Mouse (Mus musculus): ENCODE data around the gene Med28. TPM values are rescaled to one million over a fixed set of nuclear protein-coding genes. Genes with fewer than 3 reads are reported as not detected.

Gene Med28
- polyA plus RNA-seq, 1 experiment from 2014 or later = 220 TPM

GRCm38 (mm10) chr5:45491776-45492175, 28.3 kb upstream of the Med28 start:
- no peak overlapping the region for H3K4me3 ChIP-seq (replicated peaks)
- H3K4me1 ChIP-seq = peaks cover 6% of the 10 kb centered on the region; the same call in 1 of the 2 replicates
- no peaks in the 10 kb centered on the region for H3K36me3 ChIP-seq
- H3K27me3 ChIP-seq (replicated peaks) = no peaks in the 10 kb centered on the region
- no peaks in the 10 kb centered on the region for H3K9me3 ChIP-seq
- no peak overlapping the region for H3K4me2 ChIP-seq
- 60% methylated on average over 4 of the region's 4 CpGs for whole genome bisulfite sequencing
- H3K9ac ChIP-seq = no peak overlapping the region
- ATAC-seq (ENCODE audit: insufficient read depth, low FRiP score, low read depth) = no peak
- no peak overlapping the region for H3K27ac ChIP-seq

GRCm38 (mm10) chr5:45493191-45494092, 26.6 kb upstream of the Med28 start, which contains the start of gene Lap3:
Gene Lap3, plus strand, starts transcription at chr5:45493374.
- Histone ChIP-seq H3K27ac (peak within 1 kb of the TSS; percentile 84), H3K4me1 (peaks cover 6% of the 10 kb centered on the region; the same call in 1 of the 2 replicates), H3K9ac (peak within 1 kb of the TSS; percentile 80), H3K4me3 (replicated peaks) (peak within 1 kb of the TSS; percentile 85), H3K9me3 (no peaks in the 10 kb centered on the region), H3K4me2 (peak within 1 kb of the TSS; percentile 80), H3K27me3 (replicated peaks) (no peaks in the 10 kb centered on the region), H3K36me3 (0 out of 2 replicates have a peak, but pooled peaks cover 6% of the 10 kb centered on the region)
- ATAC-seq (ENCODE audit: insufficient read depth, low FRiP score, low read depth) = peak; percentile 93
- WGBS = under 1% methylated on average over 78 of the region's 78 CpGs

- Histone ChIP-seq H3K27me3 (replicated peaks) (no peaks in the 10 kb centered on the region), H3K9me3 (no peaks in the 10 kb centered on the region), H3K36me3 (peaks cover 12% of the 10 kb centered on the region; the same call in 1 of the 2 replicates), H3K9ac (peak overlapping the region; percentile 80), H3K4me1 (peaks cover 6% of the 10 kb centered on the region; the same call in 1 of the 2 replicates), H3K4me3 (replicated peaks) (peak overlapping the region; percentile 85), H3K27ac (peak overlapping the region; percentile 84; the same call in 1 of the 2 replicates), H3K4me2 (peak overlapping the region; percentile 80)
- WGBS = 55% methylated on average over 9 of the region's 9 CpGs
- ATAC-seq (ENCODE audit: insufficient read depth, low FRiP score, low read depth) = no peak
These were observed 25.8 kb upstream of the Med28 start for GRCm38 (mm10) chr5:45494093-45494755.

GRCm38 (mm10) chr5:45495429-45495975, 24.5 kb upstream of the Med28 start:
- H3K9me3 ChIP-seq = no peaks in the 10 kb centered on the region
- no peak for ATAC-seq (ENCODE audit: insufficient read depth, low FRiP score, low read depth)
- H3K27ac ChIP-seq = no peak overlapping the region
- H3K4me1 ChIP-seq = peaks cover 6% of the 10 kb centered on the region; the same call in 1 of the 2 replicates
- 76% methylated on average over 3 of the region's 3 CpGs for WGBS
- no peak overlapping the region for H3K4me2 ChIP-seq
- peaks cover 15% of the 10 kb centered on the region; the same call in 1 of the 2 replicates for H3K36me3 ChIP-seq
- no peak overlapping the region for H3K4me3 ChIP-seq (replicated peaks)
- H3K27me3 ChIP-seq (replicated peaks) = no peaks in the 10 kb centered on the region
- H3K9ac ChIP-seq = no peak overlapping the region

GRCm38 (mm10) chr5:45496042-45496441, 24.0 kb upstream of the Med28 start:
- peaks cover 19% of the 10 kb centered on the region; the same call in 1 of the 2 replicates for H3K36me3 ChIP-seq
- no peaks in the 10 kb centered on the region for H3K9me3 ChIP-seq
- ATAC-seq (ENCODE audit: insufficient read depth, low FRiP score, low read depth) = no peak
- H3K9ac ChIP-seq = no peak overlapping the region
- H3K27me3 ChIP-seq (replicated peaks) = no peaks in the 10 kb centered on the region
- peaks cover 6% of the 10 kb centered on the region; the same call in 1 of the 2 replicates for H3K4me1 ChIP-seq
- no peak overlapping the region for H3K4me3 ChIP-seq (replicated peaks)
- H3K27ac ChIP-seq = no peak overlapping the region
- no peak overlapping the region for H3K4me2 ChIP-seq

GRCm38 (mm10) chr5:45496479-45496878, 23.6 kb upstream of the Med28 start:
- Histone ChIP-seq H3K4me1 (peaks cover 6% of the 10 kb centered on the region; the same call in 1 of the 2 replicates), H3K9me3 (no peaks in the 10 kb centered on the region), H3K4me3 (replicated peaks) (no peak overlapping the region), H3K4me2 (no peak overlapping the region), H3K9ac (no peak overlapping the region), H3K27ac (no peak overlapping the region), H3K27me3 (replicated peaks) (no peaks in the 10 kb centered on the region), H3K36me3 (peaks cover 22% of the 10 kb centered on the region; the same call in 1 of the 2 replicates)
- ATAC-seq (ENCODE audit: insufficient read depth, low FRiP score, low read depth) = no peak
- WGBS = 85% methylated on average over 4 of the region's 4 CpGs

- H3K4me2 ChIP-seq = no peak overlapping the region
- no peak overlapping the region for H3K9ac ChIP-seq
- no peaks in the 10 kb centered on the region for H3K27me3 ChIP-seq (replicated peaks)
- no peak overlapping the region for H3K27ac ChIP-seq
- no peak overlapping the region for H3K4me3 ChIP-seq (replicated peaks)
- ATAC-seq (ENCODE audit: insufficient read depth, low FRiP score, low read depth) = no peak
- H3K36me3 ChIP-seq = peaks cover 27% of the 10 kb centered on the region; the same call in 1 of the 2 replicates
- H3K9me3 ChIP-seq = no peaks in the 10 kb centered on the region
- peaks cover 6% of the 10 kb centered on the region; the same call in 1 of the 2 replicates for H3K4me1 ChIP-seq
- 86% methylated on average over 12 of the region's 12 CpGs for WGBS
These were observed 23.0 kb upstream of the Med28 start for GRCm38 (mm10) chr5:45496930-45497550.

- Histone ChIP-seq H3K4me1 (peaks cover 6% of the 10 kb centered on the region; the same call in 1 of the 2 replicates), H3K9ac (no peak overlapping the region), H3K4me2 (no peak overlapping the region), H3K27me3 (replicated peaks) (no peaks in the 10 kb centered on the region), H3K36me3 (peaks cover 29% of the 10 kb centered on the region; the same call in 1 of the 2 replicates), H3K27ac (no peak overlapping the region), H3K4me3 (replicated peaks) (no peak overlapping the region), H3K9me3 (no peaks in the 10 kb centered on the region)
- 87% methylated on average over 5 of the region's 5 CpGs for WGBS
- ATAC-seq (ENCODE audit: insufficient read depth, low FRiP score, low read depth) = no peak
These were observed 22.5 kb upstream of the Med28 start for GRCm38 (mm10) chr5:45497564-45497963.

- no peaks in the 10 kb centered on the region for H3K9me3 ChIP-seq
- H3K27me3 ChIP-seq (replicated peaks) = no peaks in the 10 kb centered on the region
- H3K4me1 ChIP-seq = no peaks in the 10 kb centered on the region
- no peak overlapping the region for H3K4me3 ChIP-seq (replicated peaks)
- no peak overlapping the region for H3K27ac ChIP-seq
- H3K4me2 ChIP-seq = no peak overlapping the region
- H3K36me3 ChIP-seq = peaks cover 45% of the 10 kb centered on the region
- H3K9ac ChIP-seq = no peak overlapping the region
- WGBS = 85% methylated on average over 7 of the region's 7 CpGs
- no peak for ATAC-seq (ENCODE audit: insufficient read depth, low FRiP score, low read depth)
These were observed 10.0 kb upstream of the Med28 start for GRCm38 (mm10) chr5:45510071-45510470.

GRCm38 (mm10) chr5:45512908-45513307, 7.1 kb upstream of the Med28 start:
- H3K27me3 ChIP-seq (replicated peaks) = no peaks in the 10 kb centered on the region
- H3K27ac ChIP-seq = no peak overlapping the region
- WGBS = 91% methylated on average over 6 of the region's 6 CpGs
- no peak overlapping the region for H3K9ac ChIP-seq
- no peaks in the 10 kb centered on the region for H3K9me3 ChIP-seq
- ATAC-seq (ENCODE audit: insufficient read depth, low FRiP score, low read depth) = no peak
- H3K4me1 ChIP-seq = no peaks in the 10 kb centered on the region
- no peak overlapping the region for H3K4me3 ChIP-seq (replicated peaks)
- H3K4me2 ChIP-seq = no peak overlapping the region
- H3K36me3 ChIP-seq = peaks cover 31% of the 10 kb centered on the region

- Histone ChIP-seq H3K27ac (no peak overlapping the region), H3K4me1 (no peaks in the 10 kb centered on the region), H3K4me2 (no peak overlapping the region), H3K36me3 (peaks cover 31% of the 10 kb centered on the region), H3K27me3 (replicated peaks) (no peaks in the 10 kb centered on the region), H3K9ac (no peak overlapping the region), H3K4me3 (replicated peaks) (no peak overlapping the region), H3K9me3 (no peaks in the 10 kb centered on the region)
- no peak for ATAC-seq (ENCODE audit: insufficient read depth, low FRiP score, low read depth)
- 89% methylated on average over 2 of the region's 2 CpGs for WGBS
These were observed 6.5 kb upstream of the Med28 start for GRCm38 (mm10) chr5:45513511-45513910.
